Mouse (Mus musculus) frontal cortex, adult (tissue): ENCODE results near the gene Iqcf6.
A peak's percentile ranks its signal among the peaks of the same experiment; 100 is the strongest.
"Not testable (repeated sequence)": the region's sequence is repeated elsewhere in the genome, so short reads cannot be mapped to it uniquely, and the experiment has no call there.

Experiments
- ATAC-seq: cut with Nextera tagmentation; 2 replicates; pipeline ENCODE4 v1.9.2; 2017; ENCODE audit warnings: mild to moderate bottlenecking, moderate library complexity, mixed read lengths; ENCODE audit not compliant: low TSS enrichment

The Iqcf6 gene

DNA sequence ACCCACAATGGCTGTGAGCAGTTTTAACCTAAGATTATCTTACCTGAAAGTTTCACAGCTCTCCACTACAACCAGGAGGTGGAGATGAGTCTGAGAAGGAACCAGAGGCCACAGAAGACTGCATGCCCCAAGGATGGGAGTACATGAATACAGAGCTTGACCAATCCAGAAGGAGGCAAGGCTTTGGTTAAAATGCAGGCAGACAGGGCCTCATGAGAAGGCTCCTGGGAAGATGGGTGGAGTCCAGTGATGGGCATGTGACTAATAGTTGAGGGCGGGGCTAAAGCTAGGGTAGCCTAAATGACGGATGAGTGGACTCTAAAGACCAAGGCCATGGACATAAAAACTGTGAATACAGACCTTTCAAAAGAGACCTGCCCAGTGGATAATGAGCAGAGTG lies at the start of gene Iqcf6:
TSS of gene Iqcf6 (plus strand) at position 301 of the 400 bp plus-strand sequence.
- no peak for ATAC-seq

DNA sequence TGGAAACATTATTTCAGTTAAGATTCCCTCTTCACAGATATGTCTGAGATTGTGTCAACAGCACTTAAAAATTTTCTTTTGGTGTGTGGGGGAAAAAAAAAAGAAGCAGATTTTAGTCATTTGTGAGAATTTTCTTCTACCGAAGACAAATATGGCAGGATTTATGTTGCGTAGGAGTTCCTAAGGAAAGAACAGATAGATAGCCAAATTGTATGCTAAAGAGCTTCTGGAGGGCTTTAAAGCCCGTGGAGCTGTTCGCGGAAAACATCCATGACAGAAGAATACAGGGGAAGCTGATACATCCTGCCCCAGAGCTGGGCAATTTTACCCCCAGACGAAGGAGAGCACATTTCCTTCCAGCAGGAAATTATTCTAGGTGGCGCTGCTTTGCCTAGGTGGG lies 46.4 kb upstream of the Iqcf6 start:
- peak; percentile 60 for ATAC-seq

DNA sequence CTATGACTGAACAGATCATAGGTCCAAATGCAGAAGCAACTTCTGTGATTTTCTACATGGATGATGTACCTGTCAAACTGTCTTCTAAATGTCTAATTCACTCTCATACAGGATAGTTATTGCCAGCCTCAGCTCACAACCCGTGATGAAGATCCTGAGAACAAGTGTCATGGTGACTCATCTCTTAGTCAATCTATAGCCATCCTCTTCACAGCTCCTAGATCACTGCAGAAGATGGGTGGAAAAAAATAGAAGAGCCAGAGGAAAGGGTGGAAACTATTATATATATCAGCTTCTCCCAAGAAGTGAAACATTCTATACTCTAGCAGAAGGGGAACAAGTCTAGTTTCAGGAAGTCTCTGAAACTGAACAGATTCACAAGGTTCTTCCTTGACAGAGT lies 43.8 kb upstream of the Iqcf6 start:
- ATAC-seq: peak; percentile 73; the same call in 1 of the 2 replicates

DNA sequence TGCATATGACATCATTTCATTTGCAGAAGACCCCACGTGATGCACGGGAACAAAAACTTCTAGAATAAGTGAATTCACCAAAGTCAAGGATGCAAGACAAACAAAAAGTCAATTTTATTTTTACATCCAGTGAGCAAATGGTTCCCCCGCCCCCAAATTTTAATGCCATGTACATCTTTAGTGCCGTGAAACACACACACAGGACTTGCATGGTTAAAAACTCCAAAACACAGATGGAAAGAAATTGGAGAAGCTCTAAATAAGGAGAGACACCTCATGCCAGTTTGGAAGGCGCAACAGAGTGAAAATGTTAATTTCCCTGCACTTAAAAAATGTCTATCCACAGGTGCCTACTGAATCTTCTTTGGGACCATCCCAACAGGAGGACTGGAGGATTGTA lies 34.2 kb upstream of the Iqcf6 start:
- ATAC-seq: no peak

DNA sequence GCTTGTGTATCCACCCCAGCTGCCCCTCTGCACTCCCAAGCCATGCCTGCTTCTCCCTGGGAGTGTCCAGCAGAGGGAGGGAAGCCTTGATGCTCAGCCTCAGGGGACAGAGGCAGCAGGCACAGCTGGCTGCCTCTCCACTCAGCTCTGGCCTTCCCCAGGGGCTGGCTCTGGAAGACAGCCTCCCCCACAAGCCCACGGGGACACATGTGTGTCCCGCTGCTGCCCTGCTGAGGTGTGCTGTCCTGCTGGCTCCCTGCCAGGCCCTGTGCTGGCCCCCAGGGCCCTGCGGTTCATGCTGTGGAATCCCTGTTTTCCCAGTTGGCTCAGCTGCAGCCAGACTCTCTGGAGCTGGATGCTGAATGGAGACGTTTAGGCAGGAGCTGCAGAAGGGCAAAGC lies 31.0 kb upstream of the Iqcf6 start:
- not testable (repeated sequence) for ATAC-seq

DNA sequence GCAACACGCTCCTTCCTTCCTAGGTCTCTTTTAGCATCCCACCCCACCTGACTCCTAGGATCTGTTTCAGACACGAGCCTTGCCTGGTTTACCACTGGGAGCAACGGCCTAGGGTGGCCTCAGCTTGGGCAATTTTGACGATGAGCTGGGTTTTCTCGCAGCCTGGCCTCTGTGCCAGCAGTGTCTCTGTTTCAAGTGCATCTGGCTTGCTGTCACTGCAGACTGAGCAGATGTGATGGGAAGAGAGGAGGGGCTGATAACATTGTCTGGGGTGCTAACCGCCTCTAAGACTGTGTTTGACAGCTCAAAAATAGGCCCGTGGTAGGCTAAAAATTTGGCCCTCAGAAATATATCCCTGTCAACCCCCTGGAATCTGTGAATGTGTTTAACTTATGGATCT lies 30.5 kb upstream of the Iqcf6 start:
- ATAC-seq: peak; percentile 8; the same call in 1 of the 2 replicates

DNA sequence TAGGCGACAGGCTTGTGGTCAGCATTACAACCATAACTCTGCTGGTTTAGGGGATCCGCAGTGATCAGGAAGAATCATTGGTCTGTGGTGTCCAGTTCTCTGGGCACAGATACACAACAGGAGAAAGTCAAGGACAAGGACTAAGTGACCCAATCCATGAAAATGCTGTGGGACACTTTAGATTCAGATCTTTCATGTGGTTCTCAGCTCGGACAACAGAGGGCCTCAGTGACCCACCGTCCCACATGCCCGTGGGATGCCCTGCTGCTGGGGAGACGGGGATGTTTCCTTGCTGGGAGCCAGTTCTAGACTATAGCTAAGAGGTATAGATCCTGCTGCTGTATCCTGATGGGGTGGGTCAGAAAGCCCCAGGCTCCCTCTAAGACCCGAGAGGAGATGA lies 27.9 kb upstream of the Iqcf6 start:
- no peak for ATAC-seq

DNA sequence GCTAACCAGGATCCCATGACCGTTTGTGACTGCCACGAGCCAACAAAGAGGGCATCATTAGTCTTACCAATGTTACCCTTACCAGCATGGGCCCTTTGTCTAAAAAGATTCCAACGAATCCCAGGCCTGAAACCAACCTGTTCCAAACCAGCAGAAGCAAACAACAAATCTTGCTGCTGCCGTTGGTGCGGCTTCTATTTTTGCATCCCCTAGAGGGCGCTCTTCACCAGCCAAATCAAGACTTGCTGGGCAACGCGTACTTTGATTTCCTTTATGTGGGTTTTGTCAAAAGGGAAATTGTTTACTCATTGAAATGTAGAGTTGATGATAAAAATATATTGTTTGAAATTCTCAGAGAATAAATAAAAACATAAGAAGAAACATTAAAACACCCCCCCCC lies 25.8 kb upstream of the Iqcf6 start:
- no peak; the same call in 1 of the 2 replicates for ATAC-seq

DNA sequence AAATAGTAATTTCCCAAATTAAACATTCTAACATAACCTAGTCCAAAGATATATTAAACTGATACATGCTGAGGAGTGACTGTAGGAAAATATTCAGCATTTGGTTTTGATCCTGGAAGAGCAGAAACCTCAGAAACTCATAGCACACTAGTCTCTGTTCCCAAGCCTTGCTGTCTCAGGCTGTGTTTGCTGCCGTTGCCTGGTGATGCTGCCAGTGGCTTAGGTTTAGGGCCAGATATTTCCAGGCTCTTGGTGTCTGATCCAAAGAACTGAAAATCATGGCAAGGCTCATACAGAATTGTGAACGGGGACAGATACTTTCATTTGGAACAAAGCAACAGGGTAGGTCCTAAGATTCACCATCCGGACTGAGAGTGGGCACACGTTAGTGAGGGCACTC lies 15.7 kb upstream of the Iqcf6 start:
- no peak for ATAC-seq

DNA sequence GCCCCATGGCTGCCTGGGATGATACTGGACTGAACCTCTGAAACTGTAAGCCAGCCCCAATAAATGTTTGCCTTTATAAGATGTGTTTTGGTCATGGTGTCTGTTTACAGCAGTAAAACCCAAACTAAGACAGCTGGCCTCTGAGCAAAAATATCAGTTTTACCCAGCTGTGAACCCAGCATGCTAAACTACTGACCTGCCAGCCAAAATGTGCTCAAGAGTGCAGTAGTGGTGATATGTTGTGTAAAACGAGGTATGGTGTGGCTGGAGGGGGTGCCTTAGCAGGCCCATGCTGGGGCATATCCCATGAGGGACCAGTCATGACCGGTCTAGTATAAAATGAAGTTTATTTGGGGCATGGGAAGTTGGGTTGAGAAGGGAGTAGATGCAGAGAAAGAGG lies 12.4 kb upstream of the Iqcf6 start:
- ATAC-seq: no peak

DNA sequence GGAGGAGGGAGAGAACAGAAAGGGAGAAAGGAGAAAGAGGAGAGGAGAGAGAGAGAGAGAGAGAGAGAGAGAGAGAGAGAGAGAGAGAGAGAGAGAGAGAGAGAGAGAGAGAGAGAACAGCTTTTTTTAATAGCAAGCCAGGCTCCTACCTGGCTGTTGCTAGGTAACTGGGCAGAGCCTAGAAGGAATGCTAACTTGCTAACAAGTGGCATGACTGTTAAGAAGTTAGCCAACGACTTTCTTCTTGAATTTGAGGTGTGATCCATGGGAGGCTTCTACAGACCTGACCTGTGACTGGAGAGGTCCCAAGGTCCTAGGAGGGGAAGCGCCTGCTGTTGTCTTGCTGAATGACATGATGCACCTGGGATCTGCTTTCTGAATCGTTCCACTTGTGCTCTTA lies 11.8 kb upstream of the Iqcf6 start:
- no peak for ATAC-seq

DNA sequence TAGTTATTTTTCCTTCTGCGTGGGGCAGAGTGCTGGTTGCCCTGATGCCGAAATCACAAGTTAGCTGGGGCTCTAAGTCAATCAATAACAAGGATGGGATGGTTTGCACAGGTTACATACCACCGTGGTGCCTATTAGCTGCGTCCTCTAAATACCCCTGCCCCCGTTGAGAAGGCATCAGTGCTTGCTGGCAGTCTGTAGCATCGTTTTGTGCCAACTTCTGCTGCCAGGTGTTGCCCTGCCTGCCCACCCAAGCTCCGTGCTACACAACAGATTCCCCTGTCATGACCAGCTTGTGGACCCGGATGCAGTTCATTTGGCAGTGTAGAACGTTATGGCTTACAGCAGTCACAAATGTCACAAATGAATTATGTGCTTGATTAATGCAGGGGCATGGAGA lies 10.1 kb upstream of the Iqcf6 start:
- ATAC-seq: no peak

DNA sequence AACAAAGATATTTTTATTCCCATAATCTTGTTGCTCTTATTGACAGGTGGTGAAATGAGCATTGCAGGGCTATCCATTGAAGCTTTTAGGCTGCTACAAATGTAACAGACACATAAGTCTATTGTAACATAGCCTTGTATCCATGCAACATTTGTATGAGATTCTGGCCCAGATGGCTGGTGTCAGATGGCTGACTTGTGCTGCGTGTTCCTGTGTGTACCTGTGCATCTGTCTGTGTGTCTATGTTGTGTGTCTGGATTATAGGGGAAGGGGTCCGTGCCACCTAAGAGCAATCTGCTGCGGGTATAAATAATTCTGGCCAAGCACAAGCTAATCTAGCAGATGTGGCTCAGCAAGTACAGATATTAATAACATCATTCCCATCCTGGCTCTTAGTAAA lies 8.9 kb upstream of the Iqcf6 start:
- no peak for ATAC-seq

DNA sequence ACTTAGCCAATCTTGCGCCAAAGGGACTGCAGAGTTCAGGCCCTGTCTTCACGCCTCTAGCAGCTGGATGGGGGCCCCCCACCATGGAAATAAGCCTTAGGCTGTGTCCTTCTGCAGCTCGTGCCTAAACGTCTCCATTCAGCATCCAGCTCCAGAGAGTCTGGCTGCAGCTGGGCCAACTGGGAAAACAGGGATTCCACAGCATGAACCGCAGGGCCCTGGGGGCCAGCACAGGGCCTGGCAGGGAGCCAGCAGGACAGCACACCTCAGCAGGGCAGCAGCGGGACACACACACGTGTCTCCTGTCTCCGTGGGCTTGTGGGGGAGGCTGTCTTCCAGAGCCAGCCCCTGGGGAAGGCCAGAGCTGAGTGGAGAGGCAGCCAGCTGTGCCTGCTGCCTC lies 1.4 kb downstream of the Iqcf6 start:
- not testable (repeated sequence) for ATAC-seq

DNA sequence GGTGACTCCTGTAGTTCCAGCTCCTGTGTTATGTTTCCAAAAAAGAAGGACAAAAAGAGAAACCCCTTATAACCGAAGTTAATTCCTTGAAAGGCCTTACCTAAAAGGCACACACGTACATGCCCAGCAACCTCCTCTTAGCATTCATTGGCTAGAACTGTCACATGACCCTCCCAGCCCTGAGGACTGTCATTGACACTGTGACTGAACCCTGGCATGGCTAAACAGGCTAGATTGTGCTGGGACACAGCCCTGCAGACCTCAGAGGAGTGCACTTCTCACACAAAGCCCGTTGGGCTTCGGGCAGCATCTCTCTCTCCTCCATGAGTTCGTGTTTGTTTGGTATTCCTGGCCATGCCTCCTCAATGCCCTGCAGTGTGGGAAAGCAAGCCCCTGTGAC lies 5.8 kb downstream of the Iqcf6 start:
- no peak for ATAC-seq

DNA sequence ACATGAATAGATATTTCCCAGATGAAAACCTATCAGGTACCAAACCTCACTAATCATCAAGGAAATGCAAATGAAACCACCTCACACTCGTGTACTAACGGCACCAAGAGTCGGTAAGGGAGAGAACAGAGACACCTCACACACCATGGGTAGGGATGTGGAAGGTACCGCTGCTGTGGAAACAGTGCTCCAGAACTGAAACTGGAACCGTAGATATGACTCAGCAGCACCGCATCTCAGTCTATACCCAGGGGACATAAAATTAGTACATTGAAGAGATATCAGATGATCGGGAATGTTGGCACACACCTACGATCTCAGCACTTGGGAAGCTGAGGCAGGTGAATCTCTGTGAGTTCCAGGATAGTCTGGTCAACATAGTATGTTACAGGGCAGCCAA lies 11.8 kb downstream of the Iqcf6 start:
- ATAC-seq: no peak

DNA sequence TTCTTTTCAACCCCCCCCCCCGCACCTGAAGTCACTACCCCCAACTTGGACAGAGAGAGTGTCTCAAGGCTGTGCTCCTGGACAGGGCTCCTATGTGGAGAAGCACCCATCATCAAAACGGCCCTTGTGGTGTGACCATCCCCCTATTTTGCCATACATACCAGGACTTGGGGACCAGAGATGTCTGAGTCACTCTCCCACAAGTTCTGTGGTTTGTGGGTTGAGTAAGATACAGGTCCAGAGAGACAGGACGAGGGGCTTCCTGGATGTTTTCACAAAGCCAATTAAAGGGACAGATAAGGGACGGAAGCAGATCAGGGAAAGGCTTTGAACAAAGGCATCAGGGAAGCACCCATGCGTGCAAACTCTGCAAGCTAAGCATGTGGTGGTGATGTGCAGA lies 15.0 kb downstream of the Iqcf6 start:
- ATAC-seq: no peak

DNA sequence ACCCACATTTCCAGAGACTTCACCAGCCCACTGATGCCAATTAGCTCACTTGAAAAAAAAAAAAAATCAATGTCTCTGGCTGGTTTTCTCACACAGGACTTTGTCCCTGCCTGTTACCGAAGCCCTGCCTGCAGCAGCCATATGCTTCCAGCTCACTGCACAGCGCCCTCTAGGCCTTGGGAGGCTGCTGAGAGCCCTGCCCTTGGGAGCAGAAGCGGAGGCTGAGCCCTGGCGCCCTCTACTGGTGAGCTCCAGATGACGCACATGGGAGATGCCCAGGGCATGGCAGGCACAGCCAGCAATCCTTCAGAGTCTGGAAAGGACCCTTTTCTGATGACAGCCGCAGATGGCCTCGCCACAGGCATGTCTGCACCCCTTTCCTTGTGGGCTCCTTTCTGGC lies 16.7 kb downstream of the Iqcf6 start:
- peak; percentile 48; the same call in 1 of the 2 replicates for ATAC-seq

DNA sequence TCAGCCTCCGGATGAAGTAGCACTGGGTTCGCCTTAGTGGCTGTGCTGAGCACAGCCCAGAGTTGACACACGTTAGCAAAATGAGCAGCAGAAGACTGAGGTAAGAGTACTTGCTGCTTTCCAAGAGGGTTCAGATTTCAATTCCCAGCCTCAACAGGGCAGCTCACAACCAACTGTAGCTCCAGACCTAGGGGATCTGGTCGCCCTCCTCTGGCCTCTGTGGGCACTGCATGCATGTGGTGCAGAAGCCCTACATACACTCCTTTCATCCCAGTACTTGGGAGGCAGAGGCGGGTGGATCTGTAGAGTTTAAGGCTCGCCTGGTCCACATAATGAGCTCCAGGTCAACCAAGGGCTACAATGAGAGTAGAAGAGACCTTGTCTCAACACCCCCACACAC lies 17.4 kb downstream of the Iqcf6 start:
- no peak for ATAC-seq

DNA sequence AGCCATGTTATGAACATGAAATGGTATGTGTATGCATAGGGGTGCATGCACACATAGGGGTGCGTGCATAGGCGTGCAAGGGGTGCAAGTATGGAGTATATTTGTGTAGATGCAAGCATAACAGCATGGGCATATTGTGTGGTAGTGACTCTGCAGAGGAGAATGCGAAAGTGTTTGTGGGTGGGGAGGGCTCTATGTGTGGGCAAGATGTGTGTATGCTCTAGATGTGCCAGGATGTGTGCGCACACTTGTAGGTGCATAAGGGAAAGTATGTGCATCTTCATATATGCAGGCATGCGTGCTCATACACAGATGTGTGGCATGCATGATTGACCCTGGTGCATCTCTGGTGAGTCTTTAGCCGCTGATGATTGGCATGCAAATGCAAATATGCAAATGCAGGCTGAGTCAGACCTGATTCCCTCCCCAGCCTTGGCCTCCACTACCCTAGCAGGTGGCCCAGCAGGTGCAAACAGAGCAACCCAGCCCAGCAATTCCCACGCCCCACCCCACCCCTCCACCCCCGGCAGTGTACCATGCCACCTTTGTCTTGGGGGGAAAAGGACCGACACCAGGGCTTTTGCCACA lies 19.4 kb downstream of the Iqcf6 start:
- peak; percentile 22 for ATAC-seq

DNA sequence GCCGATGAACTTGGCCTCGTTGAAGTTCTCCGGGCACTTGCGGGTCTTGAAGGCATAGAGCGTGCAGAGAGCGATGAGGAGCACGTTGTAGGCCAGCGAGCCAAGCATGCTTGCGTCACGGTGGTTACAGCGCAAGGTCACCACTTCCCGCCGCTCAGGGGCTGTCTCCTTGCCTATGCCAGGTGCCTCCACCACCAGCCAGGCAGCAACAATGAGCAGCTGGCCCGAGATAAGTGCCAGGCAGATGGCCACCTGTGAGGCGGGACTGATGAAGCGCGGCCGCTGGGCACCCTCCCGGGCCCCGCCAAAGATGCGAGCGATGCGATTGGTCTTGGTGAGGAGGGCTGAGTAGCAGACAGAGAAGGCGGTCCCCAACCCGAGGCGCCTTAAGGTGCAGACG lies 20.8 kb downstream of the Iqcf6 start:
- no peak for ATAC-seq

DNA sequence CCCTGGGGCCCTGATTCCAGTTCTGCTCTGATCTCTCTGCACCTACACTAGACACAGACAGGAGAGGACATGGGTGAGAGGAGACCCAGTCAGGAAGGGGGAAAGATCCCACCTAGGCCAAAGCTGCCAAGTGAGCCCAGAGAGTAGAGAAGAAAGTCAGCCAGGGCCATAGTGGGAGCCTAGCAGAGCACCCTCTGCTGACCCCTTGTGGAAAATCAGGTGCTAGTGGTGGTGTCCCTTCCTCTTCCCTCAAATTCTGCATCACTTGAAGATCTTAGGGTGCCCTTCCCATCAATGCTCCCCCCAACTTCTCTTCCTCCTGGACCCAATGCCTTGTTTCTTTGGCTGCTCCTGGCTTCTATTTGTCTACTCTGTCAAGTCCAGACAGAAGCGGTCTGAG lies 26.3 kb downstream of the Iqcf6 start:
- no peak for ATAC-seq

DNA sequence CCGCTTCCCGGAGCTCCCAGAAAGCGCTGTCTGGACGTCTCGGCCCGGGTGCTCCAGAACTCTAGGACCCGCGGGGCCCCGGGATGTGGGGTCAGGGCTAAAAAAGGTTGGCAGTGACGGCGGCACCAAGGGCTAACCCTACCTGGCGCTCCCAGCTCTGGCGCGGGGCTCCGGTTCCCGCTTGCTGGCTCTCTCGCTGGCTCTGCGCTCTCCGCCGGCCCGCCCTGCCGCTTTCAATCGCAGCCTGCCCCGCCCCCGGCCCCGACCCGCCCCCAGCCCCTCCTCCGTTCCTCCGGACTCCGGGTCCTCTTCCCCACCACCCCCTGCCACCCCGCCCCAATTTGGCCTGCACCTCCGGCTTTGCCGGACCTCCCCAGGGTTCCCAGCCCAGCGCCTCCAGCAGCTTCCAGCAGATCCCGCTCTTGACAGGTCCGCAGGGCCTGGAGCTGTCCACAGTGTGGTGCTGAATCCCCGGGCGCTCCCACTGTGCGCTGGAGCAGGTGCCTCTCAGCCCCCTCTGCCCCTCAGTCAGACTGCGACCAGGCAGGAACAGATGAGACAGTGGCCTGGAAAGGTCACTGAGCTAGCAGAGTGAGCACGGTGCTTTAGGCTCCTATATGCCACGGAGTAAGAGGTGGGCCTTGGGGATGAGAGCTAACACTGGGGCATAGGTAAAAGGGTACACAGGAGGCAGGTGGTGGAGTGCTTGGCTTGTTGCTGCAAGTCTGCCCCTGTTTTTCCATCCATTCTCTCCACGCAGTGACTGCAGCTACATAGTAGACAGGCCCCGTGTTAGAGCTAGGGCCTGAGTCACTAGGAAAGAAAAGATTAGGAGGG lies 29.7 kb downstream of the Iqcf6 start, which contains the start of gene Grm2:
TSS of gene Grm2 (minus strand) at position 199 of the 837 bp plus-strand sequence.
- ATAC-seq: no peak
